Mouse (Mus musculus) urinary bladder, adult 18-20 months (tissue): ENCODE results near the gene Pou3f1.

ENCODE experiments used
- DNase-seq, 2 experiments: peaks; one replicate each; pipeline ENCODE4 v3.0.0; 2022; ENCODE audit warnings: low spot score in 2 of 2, mixed read lengths in 2 of 2

Pou3f1 gene

DNA sequence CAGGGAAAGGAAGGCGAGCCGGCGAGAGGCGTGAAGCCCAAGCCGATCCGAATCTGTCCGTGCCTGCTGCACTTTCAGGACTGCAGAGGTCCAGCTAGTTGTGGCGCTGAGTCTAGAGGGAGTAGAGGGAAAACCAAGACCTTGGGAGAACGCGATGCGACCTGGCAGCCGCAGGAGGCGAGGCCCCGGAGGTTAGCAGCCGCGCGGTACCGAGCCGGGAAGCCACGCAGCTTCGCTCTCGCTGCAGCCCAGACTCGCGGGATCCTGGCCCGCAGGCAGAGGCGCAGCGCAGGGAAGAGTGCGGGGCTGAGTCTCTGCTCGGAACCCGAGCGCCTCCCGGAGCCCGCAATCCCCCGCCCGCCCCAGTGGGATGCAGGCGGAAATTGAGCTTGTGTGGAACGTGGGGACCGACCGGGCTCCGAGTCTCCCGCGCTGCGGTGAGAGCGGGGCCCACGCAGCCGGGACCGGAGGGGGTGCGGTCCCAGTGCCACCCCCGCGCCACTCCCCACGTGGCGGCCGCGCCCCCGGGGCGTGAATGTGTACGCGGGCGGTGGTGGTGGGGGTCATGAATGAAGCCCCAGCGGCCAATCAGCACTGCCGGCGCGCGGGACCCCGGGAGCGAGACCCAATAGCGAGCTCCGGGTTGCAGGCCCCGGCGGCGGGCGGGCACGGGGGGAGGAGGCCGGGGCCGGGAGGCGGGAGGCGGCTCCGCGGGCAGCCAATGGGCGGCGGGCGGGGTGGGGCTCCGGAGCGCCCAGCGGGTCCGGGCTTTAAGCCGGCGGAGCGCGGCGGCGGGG is 445 bp downstream of the Pou3f1 start:
- DNase-seq = peak; percentile 57 to 58

- peak in 1 of 2 experiments; percentile 24 for DNase-seq
Measured at GRCm38 (mm10) chr4:124657781-124658180, 1.2 kb downstream of the Pou3f1 start.

DNA sequence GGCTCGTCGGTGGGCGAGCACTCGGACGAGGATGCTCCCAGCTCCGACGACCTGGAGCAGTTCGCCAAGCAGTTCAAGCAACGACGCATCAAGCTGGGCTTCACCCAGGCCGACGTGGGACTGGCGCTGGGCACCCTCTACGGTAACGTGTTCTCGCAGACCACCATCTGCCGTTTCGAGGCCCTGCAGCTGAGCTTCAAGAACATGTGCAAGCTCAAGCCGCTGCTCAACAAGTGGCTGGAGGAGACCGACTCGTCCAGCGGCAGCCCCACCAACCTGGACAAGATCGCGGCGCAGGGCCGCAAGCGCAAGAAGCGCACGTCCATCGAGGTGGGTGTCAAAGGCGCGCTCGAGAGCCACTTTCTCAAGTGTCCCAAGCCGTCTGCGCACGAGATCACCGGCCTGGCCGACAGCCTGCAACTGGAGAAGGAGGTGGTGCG is 1.8 kb downstream of the Pou3f1 start:
- peak in 1 of 2 experiments; percentile 39 for DNase-seq

GRCm38 (mm10) chr4:124659251-124660217 is 2.9 kb downstream of the Pou3f1 start:
- peak in 1 of 2 experiments; percentile 33 for DNase-seq

DNA sequence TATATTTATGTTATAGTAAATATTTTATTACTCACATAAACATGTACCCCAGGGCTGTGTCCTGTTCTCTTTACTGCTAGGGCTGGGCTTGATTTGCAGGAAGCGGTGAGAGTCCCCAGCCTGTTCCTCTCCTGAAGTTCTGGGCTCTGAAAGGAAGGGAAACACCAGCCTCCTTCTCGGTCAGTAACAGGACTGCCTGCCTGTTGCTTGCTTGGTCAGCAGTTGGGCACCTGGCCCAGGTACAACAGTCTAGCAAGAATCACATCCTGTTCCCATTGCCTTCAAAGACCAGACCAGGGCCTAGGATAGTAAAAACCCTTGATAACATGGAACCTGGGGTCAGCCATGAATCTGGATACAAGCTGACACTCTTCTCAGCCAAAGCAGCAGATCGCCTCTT is 4.0 kb downstream of the Pou3f1 start:
- no peak for DNase-seq

- DNase-seq = no peak
Measured at GRCm38 (mm10) chr4:124663034-124663433, 6.4 kb downstream of the Pou3f1 start.

- no peak for DNase-seq
Measured at GRCm38 (mm10) chr4:124664185-124664584, 7.6 kb downstream of the Pou3f1 start.

DNA sequence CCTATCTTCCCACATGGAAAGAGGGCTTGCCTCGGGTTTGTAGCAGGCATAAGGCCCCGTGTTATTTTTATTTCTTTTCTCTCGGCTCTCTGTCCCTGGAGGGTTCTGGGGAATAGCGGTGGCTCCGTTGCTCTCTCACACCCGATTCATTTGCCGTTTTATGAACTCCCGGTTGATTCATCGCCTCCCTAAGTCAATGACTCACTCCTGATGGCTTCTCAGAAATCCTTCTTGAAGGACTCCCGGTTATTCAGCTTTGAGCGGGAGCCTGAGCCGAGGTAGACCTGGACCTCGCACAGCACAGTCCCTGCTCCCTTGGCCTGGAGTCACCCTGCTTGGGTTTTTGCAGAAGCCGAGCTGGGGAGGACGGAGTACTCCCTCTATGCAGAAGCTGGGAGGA is 8.0 kb downstream of the Pou3f1 start:
- no peak for DNase-seq

DNA sequence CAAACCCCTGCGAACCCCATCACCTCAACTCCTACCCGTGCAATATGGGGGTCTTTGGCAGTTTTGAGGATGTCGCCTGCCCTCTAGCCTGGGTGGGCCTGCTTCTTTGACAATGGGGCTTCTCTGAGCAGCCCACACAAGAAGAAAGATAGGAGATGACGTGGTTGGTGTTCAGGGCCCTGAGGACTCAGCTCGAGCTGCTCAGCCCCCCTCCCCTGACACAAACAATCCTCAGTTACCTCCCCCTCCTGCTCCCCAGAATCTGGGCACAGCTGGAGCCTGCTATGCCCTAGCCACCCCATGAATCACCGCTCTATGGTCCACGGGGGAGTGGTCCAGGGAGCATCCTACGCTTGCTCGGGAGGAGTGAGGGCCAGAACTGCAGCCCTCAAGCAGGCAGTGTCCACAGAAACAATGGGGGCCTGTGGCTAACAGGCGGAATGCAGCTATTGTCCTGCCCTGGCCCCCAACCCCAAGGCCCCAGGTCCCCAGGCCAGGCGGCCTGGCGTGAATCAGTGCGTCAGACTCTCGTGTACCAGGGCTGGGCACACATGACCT is 10.9 kb downstream of the Pou3f1 start:
- no peak for DNase-seq

- DNase-seq = no peak
Measured at GRCm38 (mm10) chr4:124668078-124668477, 11.5 kb downstream of the Pou3f1 start.

GRCm38 (mm10) chr4:124670232-124670631 is 13.6 kb downstream of the Pou3f1 start:
- no peak for DNase-seq

- DNase-seq = no peak
Measured at GRCm38 (mm10) chr4:124671583-124671982, 15.0 kb downstream of the Pou3f1 start.

DNA sequence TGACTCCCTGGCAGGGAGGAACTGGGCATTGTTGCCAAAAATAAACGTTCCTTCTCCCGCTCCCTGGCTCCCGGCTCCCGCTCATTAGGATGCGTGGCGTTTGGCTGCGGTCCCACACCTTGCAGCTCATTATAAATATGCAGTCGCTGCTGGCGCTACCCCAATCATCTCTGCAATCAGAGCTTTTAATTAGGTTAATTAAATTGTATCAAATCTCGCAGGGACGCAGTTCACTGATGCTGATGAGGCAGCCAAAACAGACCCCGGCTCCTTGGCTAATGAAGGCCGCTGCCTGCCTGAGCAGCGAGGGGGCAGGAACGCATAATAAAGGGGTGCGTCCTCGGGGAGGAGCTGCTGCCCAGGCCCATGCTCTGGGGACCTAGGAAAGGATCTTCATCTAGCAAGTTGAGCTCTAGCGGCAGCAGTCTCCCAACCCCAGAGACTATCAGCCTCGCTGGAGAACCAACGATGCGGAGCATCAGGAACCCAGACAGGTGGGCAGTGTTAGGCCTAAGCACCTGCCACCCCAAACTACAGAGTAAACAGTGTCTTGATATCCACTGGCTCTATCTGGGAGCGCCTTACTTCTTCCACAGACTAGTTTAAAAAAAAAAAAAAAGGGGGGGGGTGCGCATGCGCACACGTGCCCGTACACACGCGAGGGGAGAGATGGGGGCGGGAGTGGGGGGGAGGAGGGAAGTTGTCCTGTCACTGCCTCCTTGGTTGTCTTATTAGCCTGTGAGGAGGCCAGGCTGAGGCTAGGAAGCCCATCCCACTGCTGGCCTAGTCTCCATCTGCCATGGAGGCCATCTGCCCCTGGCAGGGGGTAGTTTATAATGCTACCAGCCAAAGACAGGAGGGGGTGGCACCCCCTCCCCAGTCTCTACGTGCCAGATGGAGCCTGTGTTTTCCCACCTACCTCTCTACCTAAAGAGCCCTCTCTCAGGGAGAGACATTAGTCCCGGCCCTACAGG is 16.0 kb downstream of the Pou3f1 start:
- no peak for DNase-seq

DNA sequence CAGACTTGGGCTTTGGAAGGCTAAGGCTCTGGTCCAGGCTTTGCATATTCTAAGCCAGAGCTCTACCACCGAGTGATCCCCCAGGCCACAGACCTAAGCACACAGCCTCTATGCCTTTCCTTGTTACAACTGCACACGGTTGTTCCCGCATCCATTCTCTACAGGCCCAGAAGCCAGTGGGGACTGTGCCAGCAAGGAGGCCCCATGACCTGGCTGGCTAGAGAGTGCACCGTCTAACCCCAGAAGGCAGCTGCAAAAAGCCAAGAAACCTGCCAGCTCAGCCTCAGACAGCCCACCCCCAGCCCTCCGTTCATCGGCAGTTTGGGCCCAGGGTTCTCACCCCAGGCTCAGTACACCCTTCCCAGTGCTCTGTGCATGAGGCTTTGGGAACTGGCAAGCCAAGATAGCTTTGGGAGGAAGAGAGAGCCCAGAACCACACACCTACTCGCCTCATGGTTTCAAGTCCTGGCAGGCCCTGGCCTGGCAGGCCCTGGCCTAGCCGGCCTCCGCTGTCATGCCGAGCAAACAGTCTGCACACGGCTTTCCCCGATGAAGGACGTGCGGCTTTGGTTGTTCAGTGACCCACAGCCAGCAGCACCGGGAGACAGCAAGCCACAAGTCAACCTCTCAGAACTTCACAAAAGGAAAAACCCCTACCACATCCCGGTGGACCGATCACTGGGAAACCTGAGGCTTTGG is 17.9 kb downstream of the Pou3f1 start:
- DNase-seq = peak; percentile 28 to 52

DNA sequence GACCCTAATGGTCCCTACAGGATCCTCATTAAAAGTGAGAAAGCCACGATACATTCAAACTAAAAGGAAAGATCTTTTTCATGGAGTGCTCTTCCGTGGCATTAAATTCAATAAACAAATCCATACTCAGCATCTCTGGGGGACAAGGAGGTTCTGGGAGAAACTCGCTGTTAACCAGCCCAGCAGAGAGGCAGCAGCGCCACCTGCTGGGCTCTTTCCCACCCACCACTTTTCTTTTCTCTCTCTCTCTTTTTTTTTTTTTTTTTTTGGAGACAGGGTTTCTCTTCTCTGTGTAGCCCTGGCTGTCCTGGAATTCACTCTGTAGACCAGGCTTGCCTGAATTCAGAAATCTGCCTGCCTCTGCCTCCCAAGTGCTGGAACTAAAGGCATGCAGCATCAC is 18.4 kb downstream of the Pou3f1 start:
- DNase-seq = no peak

- DNase-seq = no peak
Measured at GRCm38 (mm10) chr4:124675958-124676357, 19.4 kb downstream of the Pou3f1 start.

GRCm38 (mm10) chr4:124682270-124682669 is 25.7 kb downstream of the Pou3f1 start:
- no peak for DNase-seq

DNA sequence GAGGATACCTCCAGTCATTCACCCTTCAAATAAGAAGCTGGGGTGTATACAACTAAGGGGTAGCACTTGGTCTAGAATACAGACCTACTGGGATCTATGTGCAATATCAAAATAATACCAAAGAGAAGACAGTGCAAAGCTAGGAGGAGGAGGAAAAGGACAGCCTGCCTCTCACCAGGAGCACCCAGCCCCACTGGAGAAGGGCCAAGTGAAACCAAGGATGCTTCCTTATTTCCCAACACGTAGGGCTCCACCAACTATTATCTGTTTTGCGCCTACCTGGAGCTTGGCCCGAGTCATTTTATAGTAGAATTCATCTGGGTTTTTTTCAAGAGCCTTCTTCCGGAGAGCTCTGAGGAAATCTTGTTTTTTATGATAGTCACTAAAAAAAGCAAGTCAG is 26.9 kb downstream of the Pou3f1 start:
- DNase-seq = no peak

DNA sequence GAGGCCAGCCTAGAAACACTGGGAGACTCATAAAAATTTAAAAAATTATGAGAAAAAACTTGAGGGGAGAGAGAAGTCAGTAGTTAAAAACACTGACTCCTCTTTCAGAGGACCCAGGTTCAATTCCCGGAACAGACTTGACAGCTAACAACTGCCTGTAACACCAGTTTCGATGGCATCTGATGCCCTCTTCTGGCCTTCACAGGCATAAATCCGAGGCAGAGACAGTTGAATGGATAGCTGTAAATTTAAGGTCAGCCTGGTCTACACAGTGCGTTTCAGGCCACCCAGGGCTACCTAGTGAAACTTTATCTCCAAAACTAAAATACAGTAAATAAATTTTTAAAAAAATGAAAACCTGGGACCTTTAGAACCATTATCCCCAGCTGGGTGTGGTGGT is 28.4 kb downstream of the Pou3f1 start:
- no peak for DNase-seq

DNA sequence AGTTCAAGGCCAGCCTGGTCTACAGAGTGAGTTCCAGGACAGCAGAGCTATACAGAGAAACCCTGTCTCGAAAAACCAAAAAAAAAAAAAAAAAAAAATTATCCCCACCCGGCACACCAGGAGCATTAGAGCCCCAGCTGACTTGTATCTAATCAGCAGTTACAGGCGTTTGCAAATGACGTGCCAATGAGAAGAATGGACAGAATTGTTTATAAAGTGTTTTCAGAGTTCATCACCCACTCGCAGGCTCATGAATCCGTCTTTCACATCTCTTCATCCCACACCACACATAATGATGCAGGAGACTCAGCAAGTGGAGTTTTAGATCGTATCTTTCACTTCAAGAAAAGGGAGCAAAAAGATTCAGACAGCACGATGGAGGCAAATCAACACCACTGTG is 28.8 kb downstream of the Pou3f1 start:
- DNase-seq = no peak
